Mouse (Mus musculus) brown adipose tissue, adult 24 weeks (tissue): ENCODE results near the gene Efl1. TPM values are rescaled to one million over a fixed set of nuclear protein-coding genes. Genes with fewer than 3 reads are reported as not detected.

Experiments
- H3K27ac ChIP-seq: fragments of 200-500 bp; replicated peaks from 2 replicates; pipeline ENCODE4 v1.5.1; 2012; ENCODE audit warnings: low read depth, mild to moderate bottlenecking, low read length
- H3K4me1 ChIP-seq: fragments of 200-500 bp; 2 replicates; pipeline ENCODE4 v1.6.1; 2012; ENCODE audit warnings: low read length, mixed read lengths; ENCODE audit not compliant: control insufficient read depth, insufficient read depth, insufficient read length
- H3K4me3 ChIP-seq: fragments of 200-500 bp; 2 replicates; pipeline ENCODE4 v1.5.1; 2012; ENCODE audit warnings: low read depth, mild to moderate bottlenecking, low read length, moderate library complexity; ENCODE audit not compliant: insufficient read depth
- polyA plus RNA-seq: library from polyadenylated mRNA; stranded (reverse); fragments of >200 nt; gene quantifications from 2 replicates; pipeline ENCODE4 v1.2.4, GENCODE M21; 2012; ENCODE audit not compliant: missing spikeins, insufficient read depth, insufficient read length

Efl1 gene
- polyA plus RNA-seq, 1 experiment = 6.7 TPM

DNA sequence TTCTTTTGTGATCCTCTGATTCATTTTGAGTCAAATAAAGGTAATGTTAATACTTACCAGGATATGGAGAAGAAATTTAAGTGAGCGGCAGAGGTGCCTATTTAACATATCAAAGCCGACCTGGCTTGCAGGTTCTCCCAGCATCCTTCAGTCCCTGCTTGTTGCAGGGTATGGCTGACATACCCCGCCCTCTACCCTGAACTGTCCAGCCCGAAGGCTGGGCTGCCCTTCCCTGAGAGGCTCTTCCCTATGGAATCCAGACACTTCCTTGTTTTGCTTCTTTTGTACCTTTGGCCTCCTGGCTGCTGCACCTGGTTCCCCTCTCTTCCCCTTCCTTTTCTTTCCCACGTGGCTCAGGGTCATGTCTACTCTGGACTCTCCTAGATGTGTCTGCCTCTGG, 160.7 kb downstream of the Efl1 start:
- H3K4me1 ChIP-seq = no peaks in the 10 kb centered on the region
- H3K27ac ChIP-seq = no peak overlapping the region
- H3K4me3 ChIP-seq = no peak overlapping the region

DNA sequence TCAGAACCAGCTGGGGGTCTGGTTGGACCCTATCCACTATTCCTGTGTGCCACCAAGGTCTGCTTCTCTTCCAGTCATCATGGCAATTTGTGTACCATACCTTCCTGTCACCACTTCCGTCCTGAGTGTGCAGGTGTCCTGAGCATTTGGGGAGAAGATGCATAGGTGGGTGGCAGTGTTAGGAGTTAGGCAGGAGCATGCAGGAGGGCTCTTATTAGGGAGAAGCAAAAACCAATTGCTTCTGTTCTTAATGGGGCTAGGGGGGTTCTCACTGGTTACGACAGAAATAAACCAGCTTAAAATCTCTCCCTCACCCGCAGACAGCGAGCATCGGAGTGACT, 162.4 kb downstream of the Efl1 start:
- Histone ChIP-seq H3K4me1 (no peaks in the 10 kb centered on the region), H3K27ac (no peak overlapping the region), H3K4me3 (no peak overlapping the region)

DNA sequence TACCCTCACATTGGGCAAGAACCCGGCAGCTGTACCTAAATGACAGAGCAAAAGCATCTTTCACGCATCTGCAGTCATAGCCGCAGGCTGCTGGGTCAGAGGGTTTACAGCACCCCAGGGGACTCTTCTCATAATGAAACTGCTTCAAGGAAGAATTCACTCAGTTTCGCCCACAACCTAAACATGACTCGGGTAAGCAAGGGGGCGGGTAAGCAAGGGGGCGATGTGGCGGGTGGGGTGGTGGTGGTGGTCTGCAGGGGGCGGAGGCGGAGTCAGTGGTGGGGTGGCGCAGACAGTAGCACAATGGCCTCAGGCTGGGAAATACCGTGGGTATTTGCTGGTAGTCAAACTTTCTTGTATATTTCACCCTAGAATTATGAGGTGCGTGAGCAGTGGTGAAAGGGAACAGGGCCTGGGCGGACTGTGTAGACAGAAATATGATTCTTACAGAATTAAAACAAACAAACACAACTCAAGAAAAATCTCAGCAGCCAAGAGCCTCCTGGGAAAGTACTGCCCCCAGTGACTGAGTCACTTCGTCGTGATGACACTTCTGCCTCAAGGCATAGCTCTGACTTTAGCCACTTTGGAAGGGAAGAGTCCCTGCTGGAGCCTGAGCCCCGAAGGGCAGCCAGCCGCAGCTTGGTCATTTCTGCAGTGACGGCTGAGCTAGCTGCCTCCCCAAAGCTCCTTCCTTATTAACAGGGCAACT, 162.9 kb downstream of the Efl1 start:
- Histone ChIP-seq H3K27ac (no peak overlapping the region), H3K4me3 (no peak overlapping the region), H3K4me1 (no peaks in the 10 kb centered on the region)

DNA sequence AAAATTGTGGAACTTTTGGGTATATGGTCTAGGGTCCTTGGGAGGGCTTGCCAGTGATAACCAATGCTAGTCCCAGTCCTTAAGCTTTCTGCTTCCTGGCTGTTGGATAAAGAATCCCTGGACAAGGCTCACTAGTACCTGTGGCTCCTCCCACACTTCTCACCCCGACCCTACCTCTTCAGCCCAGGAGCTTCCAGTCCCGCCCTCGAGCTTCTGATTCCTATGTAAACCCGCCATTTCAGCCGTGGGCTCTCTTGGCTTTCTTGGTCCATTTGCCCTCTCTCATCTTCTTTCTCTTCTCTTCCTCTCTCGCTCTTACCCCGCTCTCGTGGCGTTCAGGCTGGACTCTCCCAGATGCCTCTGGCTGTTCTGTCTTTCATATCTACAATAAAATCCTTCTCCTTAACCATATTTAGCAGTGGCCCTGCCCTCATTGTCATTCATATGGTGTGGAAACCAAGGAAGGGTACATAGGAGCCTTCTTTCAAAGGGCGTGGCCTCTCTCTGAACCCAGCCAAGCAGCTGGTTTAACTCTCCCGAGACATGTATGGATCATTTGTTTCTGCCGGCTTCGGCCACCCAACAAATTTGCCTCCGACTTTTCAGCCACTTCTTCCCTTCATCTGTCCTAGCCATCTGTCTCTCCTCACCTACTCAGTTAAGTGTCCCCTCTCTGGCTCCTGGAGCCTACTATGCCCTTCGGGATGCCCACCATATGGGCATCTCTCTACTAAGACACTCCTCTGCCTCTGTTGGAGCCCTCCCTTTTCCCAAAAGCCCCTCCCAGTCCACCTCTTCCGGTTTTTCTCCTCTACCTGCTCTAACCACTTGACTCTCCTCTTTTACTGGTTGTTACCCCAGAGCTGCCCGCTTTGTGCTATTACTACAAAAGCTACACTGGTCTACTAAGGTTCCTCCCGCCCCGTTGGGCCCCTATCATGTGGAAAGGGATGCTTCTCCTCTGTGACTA, 164.1 kb downstream of the Efl1 start:
- Histone ChIP-seq H3K27ac (no peak overlapping the region), H3K4me1 (no peaks in the 10 kb centered on the region), H3K4me3 (no peak overlapping the region)

DNA sequence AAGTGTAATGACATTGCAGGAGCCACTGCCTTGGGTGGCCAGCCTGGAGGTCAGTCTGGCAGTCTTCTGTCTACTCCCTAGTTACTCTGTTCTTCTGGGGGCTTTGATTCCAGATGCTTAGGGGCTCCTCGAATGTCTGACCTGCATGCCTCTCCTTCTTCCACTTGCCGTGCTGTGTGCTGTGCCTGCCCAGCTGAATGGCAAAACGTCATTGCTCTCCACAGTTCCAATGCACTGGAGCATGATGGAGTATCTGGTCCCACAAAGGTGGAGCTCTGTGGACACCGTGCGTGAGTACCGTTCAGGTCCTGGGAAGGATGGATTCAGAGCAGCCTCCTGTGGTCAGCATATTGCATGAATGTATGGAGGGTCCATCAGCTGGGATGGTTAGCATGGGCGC, 171.1 kb downstream of the Efl1 start:
- Histone ChIP-seq H3K27ac (no peak overlapping the region), H3K4me1 (no peaks in the 10 kb centered on the region), H3K4me3 (no peak overlapping the region)

DNA sequence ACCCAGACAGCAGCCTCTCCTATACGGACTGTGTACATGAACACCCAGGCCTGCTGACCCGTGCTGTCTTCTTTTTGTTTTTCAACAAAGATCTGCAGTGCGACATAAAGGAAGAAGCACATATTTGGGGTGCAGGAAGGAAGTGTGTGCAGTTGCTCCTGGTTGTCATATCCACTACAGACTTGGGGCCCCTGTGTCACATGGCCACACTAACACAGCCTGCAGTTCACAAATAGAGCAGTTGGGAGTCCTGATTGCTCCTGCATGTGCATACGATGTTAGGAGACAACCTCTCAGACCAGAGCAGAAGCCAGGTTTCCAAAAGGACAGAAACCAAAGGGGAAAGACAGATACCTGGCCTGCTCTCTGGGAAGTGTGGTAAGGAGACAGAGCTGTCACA, 172.2 kb downstream of the Efl1 start:
- H3K4me3 ChIP-seq = no peak overlapping the region
- no peaks in the 10 kb centered on the region for H3K4me1 ChIP-seq
- H3K27ac ChIP-seq = no peak overlapping the region

DNA sequence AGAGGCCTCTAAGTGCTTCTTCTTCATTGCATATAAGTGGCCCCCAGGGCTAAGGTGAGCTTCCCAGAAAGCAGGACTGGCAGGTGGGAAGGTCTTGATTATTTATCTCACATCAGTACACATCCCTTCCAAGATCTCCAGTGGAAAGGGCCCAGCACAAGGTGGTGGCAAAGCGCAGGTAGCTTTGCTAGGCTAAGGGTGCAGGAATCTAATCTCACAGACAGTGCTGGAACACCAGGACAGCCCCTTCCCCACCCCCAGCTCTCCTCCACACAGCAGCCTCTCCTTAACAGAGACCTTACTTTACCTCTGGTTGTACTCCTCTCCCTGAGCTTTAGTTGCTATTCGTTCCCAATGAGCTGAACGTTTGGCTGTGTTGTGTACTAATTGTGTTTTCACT, 173.1 kb downstream of the Efl1 start:
- H3K4me3 ChIP-seq = no peak overlapping the region
- no peak overlapping the region for H3K27ac ChIP-seq
- no peaks in the 10 kb centered on the region for H3K4me1 ChIP-seq

DNA sequence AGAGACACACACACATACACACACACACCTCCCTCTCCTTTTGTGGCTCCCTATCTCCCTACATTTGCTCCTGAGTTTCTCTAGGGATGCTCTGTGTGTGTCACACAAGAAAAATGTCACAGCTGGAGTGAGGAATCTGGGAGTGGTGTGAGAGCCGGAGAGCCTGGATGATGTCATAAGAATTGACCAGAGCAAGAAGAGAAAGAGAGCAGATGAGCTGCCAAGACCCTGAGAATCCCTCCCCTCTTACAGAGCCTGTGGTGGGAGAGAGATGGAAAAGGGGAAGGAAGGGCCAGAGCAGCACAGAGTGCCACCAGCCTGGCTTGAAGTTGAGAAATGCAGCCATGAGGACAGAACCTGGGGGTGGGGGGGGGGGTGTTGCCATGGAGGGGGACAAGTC, 174.1 kb downstream of the Efl1 start:
- Histone ChIP-seq H3K4me3 (no peak overlapping the region), H3K27ac (no peak overlapping the region), H3K4me1 (no peaks in the 10 kb centered on the region)

Other genes starting within 250 kb of the Efl1 start
- 0.55 and 5.2 TPM in 2 replicates for gene Saxo2, start 86 bp upstream of the Efl1 start, polyA plus RNA-seq
- 0.67 and 0.83 TPM in 2 replicates for gene Mex3b, start 218.7 kb downstream of the Efl1 start, polyA plus RNA-seq